Mouse (Mus musculus) G1E-ER4 (cell line): ENCODE data around the gene Zmynd19. TPM values are rescaled to one million over a fixed set of nuclear protein-coding genes. Genes with fewer than 3 reads are reported as not detected.

Experiments used
- GATA1 ChIP-seq: IDR thresholded peaks from one replicate; pipeline ENCODE4 v1.8.0; 2012; ENCODE audit warnings: low read length, inconsistent platforms
- polyA plus RNA-seq: library from polyadenylated mRNA; stranded (reverse); fragments of >175 nt; gene quantifications from 2 replicates; pipeline ENCODE4 v1.2.3, GENCODE M21; 2012

Gene Zmynd19
- polyA plus RNA-seq, result 16.5 and 19.4 TPM in 2 replicates

- no peak for TF ChIP-seq GATA1
Observed at GRCm38 (mm10) chr2:24949421-24950188, at the start of gene Zmynd19. Gene Zmynd19 (plus strand): TSS chr2:24949792.

- no peak for TF ChIP-seq GATA1
Observed at GRCm38 (mm10) chr2:24901055-24901454, 48.5 kb upstream of the Zmynd19 start.

- no peak for TF ChIP-seq GATA1
Observed at GRCm38 (mm10) chr2:24902999-24903398, 46.6 kb upstream of the Zmynd19 start.

DNA sequence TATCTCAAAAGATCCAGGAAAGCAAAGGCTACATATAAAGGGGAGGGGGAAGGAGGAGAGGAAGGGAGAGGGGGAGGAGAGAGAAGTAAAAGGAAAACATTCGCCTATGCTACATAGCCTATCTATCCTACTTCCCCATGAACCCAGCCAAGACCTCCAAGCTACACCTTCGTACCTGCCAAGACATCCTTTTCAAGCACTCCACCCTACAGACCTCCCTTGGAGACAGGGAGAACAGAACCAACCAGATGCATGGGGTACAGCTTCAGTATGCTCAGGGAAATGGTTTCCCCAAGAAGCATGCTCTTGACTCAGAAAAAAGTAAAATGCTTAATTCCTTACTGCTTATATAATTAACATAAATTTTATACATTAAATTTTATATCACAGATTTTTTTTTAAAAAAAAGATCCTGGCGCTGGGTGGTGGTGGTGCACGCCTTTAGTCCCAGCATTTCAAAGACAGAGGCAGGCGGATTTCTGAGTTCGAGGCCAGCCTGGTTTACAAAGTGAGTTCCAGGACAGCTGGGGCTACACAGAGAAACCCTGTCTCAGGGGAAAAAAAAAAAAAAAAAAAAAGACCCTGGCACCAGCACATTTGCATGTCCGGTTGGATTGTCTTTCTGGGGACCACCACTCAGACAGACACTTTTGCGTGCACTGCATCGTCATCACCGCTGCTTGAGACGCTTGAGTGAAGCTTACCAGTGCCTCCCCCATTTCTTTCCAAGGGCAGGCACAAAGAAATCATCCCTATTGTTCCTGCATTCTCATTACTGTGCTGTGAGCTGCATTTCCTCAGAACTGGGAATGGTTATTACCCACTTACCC, 44.6 kb upstream of the Zmynd19 start:
- no peak for TF ChIP-seq GATA1

DNA sequence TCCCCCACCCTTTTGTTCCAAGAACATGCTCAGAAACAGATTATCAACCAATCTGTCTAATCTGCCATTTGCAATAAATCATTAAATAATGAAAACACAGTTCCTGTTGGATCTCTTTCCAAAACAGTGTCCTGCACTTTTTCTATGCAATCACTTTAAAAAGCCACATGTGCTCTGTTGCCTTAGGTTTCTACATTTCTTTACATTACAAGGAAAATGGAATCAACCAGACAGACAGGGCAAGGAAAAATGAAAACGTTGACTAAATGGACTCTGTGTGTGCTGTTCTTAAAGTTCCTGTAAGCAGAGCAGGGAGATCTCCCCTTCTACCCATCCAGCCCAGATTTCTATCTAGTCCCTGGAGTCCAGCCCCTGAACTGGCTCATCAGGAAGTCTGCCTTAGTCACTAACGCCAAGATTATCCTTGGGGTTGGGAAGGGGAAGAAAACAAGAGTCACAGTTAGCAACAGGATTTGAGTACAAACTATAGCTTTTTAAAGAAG, 43.9 kb upstream of the Zmynd19 start:
- no peak for TF ChIP-seq GATA1

DNA sequence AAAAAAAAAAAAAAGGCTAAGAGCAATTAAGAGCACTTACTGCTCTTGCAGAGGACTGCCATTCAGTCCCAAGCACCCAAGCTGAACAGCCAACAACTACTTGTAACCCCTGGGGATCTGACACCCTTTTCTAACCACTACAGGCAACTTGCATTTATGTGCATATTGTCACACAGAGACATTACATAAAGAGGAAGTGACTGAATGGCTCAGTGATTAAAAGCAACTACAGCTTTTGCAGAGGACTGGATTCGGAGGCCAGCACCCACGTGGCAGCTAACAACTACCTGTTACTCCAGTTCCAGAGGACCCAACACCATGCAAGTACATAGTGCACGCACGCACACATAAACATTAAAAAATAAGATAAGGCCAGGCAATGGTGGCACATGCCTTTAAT, 39.1 kb upstream of the Zmynd19 start:
- no peak for TF ChIP-seq GATA1

GRCm38 (mm10) chr2:24912189-24912588, 37.4 kb upstream of the Zmynd19 start:
- no peak for TF ChIP-seq GATA1

DNA sequence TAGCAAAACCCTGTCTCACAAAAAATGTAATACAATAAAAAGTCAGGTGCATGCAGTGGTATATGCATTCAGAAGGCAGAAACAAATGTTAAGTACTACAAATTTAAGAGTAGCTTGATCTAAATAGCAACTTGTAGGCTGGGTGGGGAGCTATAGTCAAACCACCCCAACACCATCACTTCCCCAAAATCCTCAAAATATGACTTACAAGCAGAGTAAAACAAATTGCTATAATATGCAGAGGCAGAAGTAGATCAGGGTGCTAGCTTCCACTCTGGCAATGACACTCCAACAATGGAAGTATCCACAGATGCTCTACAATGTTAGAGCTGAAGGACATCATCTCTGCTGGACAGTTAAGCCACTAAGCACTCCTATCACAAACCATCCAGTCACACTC, 37.0 kb upstream of the Zmynd19 start:
- TF ChIP-seq GATA1, result no peak

DNA sequence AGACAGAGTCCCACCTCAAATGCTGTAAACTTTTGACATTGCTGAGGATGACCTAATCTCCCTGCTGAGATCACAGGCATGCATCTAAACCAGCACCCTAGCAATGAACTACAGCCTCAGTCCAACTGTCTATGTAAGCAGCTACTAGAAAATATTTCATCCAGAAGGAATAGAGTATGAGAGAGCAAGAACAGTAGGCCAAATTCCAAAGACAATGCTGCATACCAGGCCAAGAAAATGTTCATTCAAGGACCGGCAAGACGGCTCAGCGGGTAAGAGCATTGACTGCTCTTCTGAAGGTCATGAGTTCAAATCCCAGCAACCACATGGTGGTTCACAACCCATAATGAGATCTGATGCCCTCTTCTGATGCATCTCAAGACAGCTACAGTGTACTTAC, 34.8 kb upstream of the Zmynd19 start:
- TF ChIP-seq GATA1, result no peak

DNA sequence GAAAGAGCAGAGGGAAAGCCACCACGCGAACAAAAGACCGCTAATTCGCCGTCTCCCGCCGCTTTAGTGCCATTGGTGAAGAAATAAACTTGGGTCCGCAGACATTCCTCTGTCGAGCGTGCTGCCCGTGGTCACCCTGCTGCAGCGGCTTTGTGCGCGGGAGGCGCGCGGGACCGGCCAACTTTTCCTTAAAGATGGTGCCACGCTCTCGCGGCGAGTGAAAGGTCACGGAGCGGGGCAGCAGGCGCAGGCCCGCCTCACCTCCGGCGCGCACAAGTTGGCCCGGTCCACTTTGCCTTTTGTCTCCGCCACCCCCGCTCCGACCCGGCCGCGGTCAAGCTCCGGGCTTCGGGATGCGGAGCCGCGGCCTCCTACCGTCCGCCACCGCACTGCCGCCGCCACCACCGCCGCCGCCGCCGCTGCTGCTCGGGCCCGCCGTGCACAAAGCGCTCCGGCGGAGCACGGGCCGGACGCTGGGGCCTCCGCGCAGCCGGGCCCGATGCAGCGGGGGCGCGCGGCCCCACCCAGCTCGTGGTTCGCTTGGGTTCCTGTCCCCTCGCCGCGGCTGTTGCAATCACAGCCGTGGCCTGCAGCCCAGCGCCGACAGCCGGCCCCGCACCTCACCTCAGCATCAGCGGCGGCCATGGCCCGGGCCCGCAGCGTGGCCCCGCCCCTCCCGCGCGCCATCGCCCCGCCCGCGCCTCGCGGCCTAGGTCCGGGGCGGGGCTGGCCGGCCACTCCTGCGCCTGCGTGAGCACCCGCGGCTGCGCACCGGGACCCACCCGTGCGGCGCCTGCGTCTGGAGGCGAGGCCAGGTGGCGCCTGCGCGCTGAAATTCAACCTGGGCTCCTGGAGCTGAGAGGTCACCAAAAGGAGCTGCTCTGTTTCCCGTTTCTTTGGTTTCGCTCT, 30.4 kb upstream of the Zmynd19 start, which contains the start of gene Ehmt1:
Gene Ehmt1, minus strand, starts transcription at position 685 of the 909 bp plus-strand sequence.
- no peak for TF ChIP-seq GATA1

DNA sequence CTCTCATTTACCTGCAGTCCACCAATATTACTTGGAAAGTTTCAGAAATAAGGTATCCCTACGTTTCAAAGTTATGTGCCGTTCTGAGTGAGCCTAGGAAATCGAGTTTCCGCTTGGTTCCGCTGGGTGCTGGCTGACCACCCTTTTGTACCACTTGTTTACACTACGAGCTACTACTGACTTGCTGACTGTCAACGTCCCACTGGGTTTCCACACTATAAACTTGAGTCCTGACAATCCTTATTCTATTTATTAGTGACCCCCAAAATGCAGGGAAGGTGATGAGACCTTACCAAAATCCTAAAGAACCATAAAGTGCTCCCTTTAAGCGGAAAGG, 29.8 kb upstream of the Zmynd19 start:
- no peak for TF ChIP-seq GATA1

DNA sequence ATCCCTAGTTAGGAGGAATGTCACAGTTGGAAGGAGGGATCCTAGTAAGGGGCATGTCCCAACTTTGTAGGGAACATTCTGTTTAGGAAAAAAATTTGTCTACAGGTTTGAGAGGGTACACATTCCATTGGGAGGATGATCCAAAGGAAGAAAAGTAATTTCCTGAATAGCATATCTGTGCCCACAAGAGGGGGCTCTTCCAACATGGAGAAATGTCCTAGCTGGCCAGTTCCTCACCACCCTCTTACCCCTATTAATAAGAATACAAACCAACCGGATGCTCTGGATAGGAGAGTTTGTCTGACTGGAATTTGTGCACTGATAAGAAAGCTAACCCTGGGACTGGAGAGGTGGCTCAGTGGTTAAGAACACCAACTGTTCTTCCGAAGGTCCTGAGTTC, 26.0 kb upstream of the Zmynd19 start:
- TF ChIP-seq GATA1, result no peak

GRCm38 (mm10) chr2:24925284-24925683, 24.3 kb upstream of the Zmynd19 start:
- TF ChIP-seq GATA1, result no peak

DNA sequence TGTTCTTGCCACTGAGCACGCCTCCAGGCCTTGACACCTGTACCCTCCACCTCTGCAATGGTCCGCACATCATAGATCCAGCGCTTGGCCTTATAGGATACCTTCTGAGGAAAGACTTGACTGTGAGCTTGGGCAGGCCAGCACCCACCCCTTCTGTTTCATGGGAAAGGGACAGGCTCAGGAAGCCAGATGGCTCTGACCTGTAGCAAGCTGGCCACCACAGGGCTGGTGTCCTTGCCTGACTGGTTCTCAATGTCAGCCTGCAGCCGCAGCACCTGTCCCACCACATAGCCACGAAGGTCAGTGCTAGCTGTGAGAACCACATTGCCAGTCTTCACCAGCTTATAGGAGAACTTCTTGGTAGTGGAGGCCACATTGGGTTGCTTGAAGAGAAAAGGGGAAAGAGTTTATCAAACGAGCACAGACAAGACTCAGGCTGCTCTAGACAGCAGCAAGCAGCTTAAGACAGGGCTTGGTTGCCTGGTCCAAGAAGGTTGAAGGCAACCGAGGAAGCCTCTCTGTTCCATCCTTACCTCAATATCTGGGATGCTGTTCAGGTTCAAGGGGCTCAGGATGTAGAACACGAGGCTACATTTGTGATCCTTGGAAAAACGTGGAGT, 23.1 kb upstream of the Zmynd19 start:
- TF ChIP-seq GATA1, result no peak

- TF ChIP-seq GATA1, result no peak
Observed at GRCm38 (mm10) chr2:24926965-24927358, 22.6 kb upstream of the Zmynd19 start.
